Comparison of ENCODE assay signal across 16 mouse cellular contexts in the genomic region with DNA sequence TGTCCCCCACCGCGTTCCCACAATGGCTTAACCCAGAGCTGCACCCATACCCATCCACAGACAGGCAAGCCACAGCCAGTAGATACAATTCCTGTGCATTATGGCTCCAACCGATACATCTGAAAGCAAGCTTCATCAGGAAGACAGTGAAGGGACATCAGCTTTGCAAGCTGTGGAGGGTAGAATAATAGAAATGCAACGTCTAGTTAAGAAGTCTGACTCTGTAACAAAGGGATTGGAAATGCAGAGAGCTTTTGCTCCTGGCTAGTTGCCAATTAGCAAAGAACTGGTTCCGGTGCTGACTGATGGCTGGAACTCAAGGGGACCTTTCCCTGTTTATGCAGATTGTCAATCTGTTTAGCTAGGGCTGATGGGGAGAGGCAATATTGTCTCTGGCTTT. TPM values are rescaled to one million over a fixed set of nuclear protein-coding genes. Genes with fewer than 3 reads are reported as not detected.
DNase-seq lines count a peak whose midpoint lies in the region; ATAC-seq and TF ChIP-seq lines count a peak whose summit lies in the region.
"Had no signal": no experiment of that assay in that cellular context is flagged by ENCODE, and none has a peak within 500 bp of the region (broad histone marks: within the 10 kb centered on the region; RNA-seq: fewer than 3 reads in every experiment).

No protein-coding gene starts in this region.

- no peaks in the 10 kb centered on the region for H3K4me1 ChIP-seq in kidney, postnatal 0 days (replicated peaks; ENCODE audit: insufficient read depth, low read length)
- H3K4me1 ChIP-seq in E14TG2a.4 (replicated peaks; ENCODE audit: low read depth, low read length), result peaks cover 59% of the 10 kb centered on the region
- H3K4me1 ChIP-seq in forebrain, postnatal 0 days (ENCODE audit: insufficient read depth), result no peaks in the 10 kb centered on the region
- H3K4me1 ChIP-seq: neural tube, embryonic 12.5 days had no signal

- no peak for ATAC-seq in kidney, postnatal 0 days (replicated peaks; ENCODE audit: low FRiP score, low read depth)
- peak; percentile 45; the same call in 1 of the 2 replicates for ATAC-seq in forebrain, postnatal 0 days

- H3K4me2 ChIP-seq in kidney, postnatal 0 days (ENCODE audit: low read length), result no peak overlapping the region
- H3K4me2 ChIP-seq in forebrain, postnatal 0 days (ENCODE audit: low read depth), result no peak overlapping the region
- H3K4me2 ChIP-seq: embryonic facial prominence, embryonic 13.5 days; limb, embryonic 15.5 days; neural tube, embryonic 12.5 days had no signal

- no peak for TF ChIP-seq CTCF in kidney, postnatal 0 days (IDR thresholded peaks at IDR 0.05; ENCODE audit: low read depth)
- no peak for TF ChIP-seq CTCF in E14TG2a.4 (conservative IDR thresholded peaks at IDR 0.05; ENCODE audit: low read length)
- no peak for TF ChIP-seq CTCF in forebrain, postnatal 0 days (IDR thresholded peaks at IDR 0.05; ENCODE audit: low read depth)
- no peak for TF ChIP-seq CTCF in left cerebral cortex, adult 2 months (IDR thresholded peaks at IDR 0.05)

- H3K36me3 ChIP-seq in kidney, postnatal 0 days (ENCODE audit: insufficient read depth, low read length), result peaks cover 27% of the 10 kb centered on the region
- peaks cover 42% of the 10 kb centered on the region for H3K36me3 ChIP-seq in E14TG2a.4 (ENCODE audit: insufficient read depth, low read length)
- H3K36me3 ChIP-seq in forebrain, postnatal 0 days (ENCODE audit: insufficient read depth), result peaks cover 26% of the 10 kb centered on the region

- no peaks in the 10 kb centered on the region for H3K27me3 ChIP-seq in kidney, postnatal 0 days (ENCODE audit: insufficient read depth, low read length)
- H3K27me3 ChIP-seq in E14TG2a.4 (ENCODE audit: insufficient read depth, low read length), result no peaks in the 10 kb centered on the region
- no peaks in the 10 kb centered on the region for H3K27me3 ChIP-seq in forebrain, postnatal 0 days (ENCODE audit: insufficient read depth, low read length)
- H3K27me3 ChIP-seq: CH12.LX; embryonic facial prominence, embryonic 13.5 days; limb, embryonic 15.5 days; neural tube, embryonic 12.5 days had no signal

- no peaks in the 10 kb centered on the region for H3K9me3 ChIP-seq in kidney, postnatal 0 days (replicated peaks; ENCODE audit: low read length)
- peaks cover 8% of the 10 kb centered on the region for H3K9me3 ChIP-seq in E14TG2a.4 (ENCODE audit: low read length)
- no peaks in the 10 kb centered on the region for H3K9me3 ChIP-seq in forebrain, postnatal 0 days (ENCODE audit: low read length)
- H3K9me3 ChIP-seq: embryonic facial prominence, embryonic 13.5 days; limb, embryonic 15.5 days; neural tube, embryonic 12.5 days had no signal

- DNase-seq in kidney, postnatal 0 days (ENCODE audit: low spot score), result peak; percentile 37
- no peak for DNase-seq in kidney, postnatal 4 days
- peak; percentile 85 for DNase-seq in ES-CJ7 (ENCODE audit: low read depth, low spot score)
- peak; percentile 17 for DNase-seq in forebrain, postnatal 0 days
- DNase-seq in left cerebral cortex, adult 2 months (ENCODE audit: extremely low spot score in 1 of 2, low spot score in 2 of 2), result no peak
- no peak for DNase-seq in urinary bladder, adult 2 months (ENCODE audit: low spot score)
- DNase-seq: cerebellum, adult 9-11 months; kidney, postnatal 25 days had no signal

- H3K9ac ChIP-seq in kidney, postnatal 0 days (ENCODE audit: low read depth, low read length), result no peak overlapping the region
- H3K9ac ChIP-seq in forebrain, postnatal 0 days, result no peak overlapping the region
- H3K9ac ChIP-seq: limb, embryonic 15.5 days; neural tube, embryonic 12.5 days had no signal

- H3K4me3 ChIP-seq in kidney, postnatal 0 days (replicated peaks; ENCODE audit: low read depth, low read length), result no peak overlapping the region
- peak overlapping the region; percentile 35 for H3K4me3 ChIP-seq in E14TG2a.4 (replicated peaks; ENCODE audit: low read length)
- H3K4me3 ChIP-seq in forebrain, postnatal 0 days (ENCODE audit: low read depth, low read length), result no peak overlapping the region
- H3K4me3 ChIP-seq in left cerebral cortex, adult 2 months, result no peak overlapping the region
- H3K4me3 ChIP-seq: embryonic facial prominence, embryonic 13.5 days; limb, embryonic 15.5 days; neural tube, embryonic 12.5 days had no signal

- no peak overlapping the region for H3K27ac ChIP-seq in kidney, postnatal 0 days
- H3K27ac ChIP-seq in forebrain, postnatal 0 days (ENCODE audit: low read depth, low read length), result no peak overlapping the region; the same call in 1 of the 2 replicates
- H3K27ac ChIP-seq in left cerebral cortex, adult 2 months, result no peak overlapping the region
- H3K27ac ChIP-seq: limb, embryonic 15.5 days; neural tube, embryonic 12.5 days had no signal

- WGBS in kidney, postnatal 0 days, result 40% methylated on average over 5 of the region's 5 CpGs
- 31% methylated on average over 5 of the region's 5 CpGs for WGBS in forebrain, postnatal 0 days

- intact Hi-C loops in left cerebral cortex, adult 2 months (cut with DNase I), result no loop called here

RNA-seq across cellular contexts. Expression of gene Btf3, which starts 10.4 kb away (rescaled TPM):
- 766 and 788 TPM in 2 replicates for polyA plus RNA-seq in kidney, postnatal 0 days (2015; fragmentation: Nextera tagmentation; extraction: Ambion mirVana)
- total RNA-seq in forebrain, postnatal 0 days (2014; rRNA removed), result 435 and 523 TPM in 2 replicates
- 562 and 667 TPM in 2 replicates for polyA plus RNA-seq in forebrain, postnatal 0 days (2015; fragmentation: Nextera tagmentation; extraction: Ambion mirVana)
- 100 to 1,000 TPM; 160 to 170 TPM for total RNA-seq in left cerebral cortex, adult 2 months (2021)
- 665 and 770 TPM in 2 replicates for polyA plus RNA-seq in urinary bladder, adult 2 months (2012; rRNA removed)

RNA-seq across cellular contexts. Expression of gene Gm21976, which starts 26.7 kb away (rescaled TPM):
- polyA plus RNA-seq in kidney, postnatal 0 days (2015; fragmentation: Nextera tagmentation; extraction: Ambion mirVana), result not detected in 2 replicates
- 1.0 TPM in 1 of 2 replicates, not detected in the other for total RNA-seq in forebrain, postnatal 0 days (2014; rRNA removed)
- polyA plus RNA-seq in forebrain, postnatal 0 days (2015; fragmentation: Nextera tagmentation; extraction: Ambion mirVana), result not detected in 2 replicates
- not detected for total RNA-seq in left cerebral cortex, adult 2 months (2021)
- polyA plus RNA-seq in urinary bladder, adult 2 months (2012; rRNA removed), result not detected in 2 replicates
- total RNA-seq: CH12.LX; heart, adult 8-10 months; hematopoietic stem cell, adult 5-6 weeks; left cerebral cortex, adult 18-20 months had no signal
- polyA plus RNA-seq: embryonic facial prominence, embryonic 13.5 days; limb, embryonic 15.5 days; neural tube, embryonic 12.5 days had no signal

RNA-seq across cellular contexts. Expression of gene Ankra2, which starts 43.5 kb away (rescaled TPM):
- 22.6 and 23.6 TPM in 2 replicates for polyA plus RNA-seq in kidney, postnatal 0 days (2015; fragmentation: Nextera tagmentation; extraction: Ambion mirVana)
- 95.5 and 110 TPM in 2 replicates for total RNA-seq in forebrain, postnatal 0 days (2014; rRNA removed)
- 81.6 and 85.9 TPM in 2 replicates for polyA plus RNA-seq in forebrain, postnatal 0 days (2015; fragmentation: Nextera tagmentation; extraction: Ambion mirVana)
- 10 to 100 TPM; 47.1 TPM for total RNA-seq in left cerebral cortex, adult 2 months (2021)
- 37.4 and 47.6 TPM in 2 replicates for polyA plus RNA-seq in urinary bladder, adult 2 months (2012; rRNA removed)

RNA-seq across cellular contexts. Expression of gene Utp15, which starts 43.6 kb away (rescaled TPM):
- 19.9 and 21.5 TPM in 2 replicates for polyA plus RNA-seq in kidney, postnatal 0 days (2015; fragmentation: Nextera tagmentation; extraction: Ambion mirVana)
- 27.5 and 33.5 TPM in 2 replicates for total RNA-seq in forebrain, postnatal 0 days (2014; rRNA removed)
- 16.5 and 22.0 TPM in 2 replicates for polyA plus RNA-seq in forebrain, postnatal 0 days (2015; fragmentation: Nextera tagmentation; extraction: Ambion mirVana)
- 10 to 100 TPM; 22.2 to 23.0 TPM for total RNA-seq in left cerebral cortex, adult 2 months (2021)
- 13.3 and 13.4 TPM in 2 replicates for polyA plus RNA-seq in urinary bladder, adult 2 months (2012; rRNA removed)

RNA-seq across cellular contexts. Expression of gene Foxd1, which starts 47.6 kb away (rescaled TPM):
- polyA plus RNA-seq in kidney, postnatal 0 days (2015; fragmentation: Nextera tagmentation; extraction: Ambion mirVana), result 2.4 and 3.4 TPM in 2 replicates
- total RNA-seq in forebrain, postnatal 0 days (2014; rRNA removed), result 2.0 and 2.2 TPM in 2 replicates
- 0.62 and 0.86 TPM in 2 replicates for polyA plus RNA-seq in forebrain, postnatal 0 days (2015; fragmentation: Nextera tagmentation; extraction: Ambion mirVana)
- 1 to 10 TPM; 1.5 to 1.9 TPM for total RNA-seq in left cerebral cortex, adult 2 months (2021)
- 0.01 TPM in 1 of 2 replicates, not detected in the other for polyA plus RNA-seq in urinary bladder, adult 2 months (2012; rRNA removed)
- total RNA-seq: CH12.LX; hematopoietic stem cell, adult 5-6 weeks had no signal

Comparison
In these comparisons a context has a peak if more than half of its experiments do, and no peak if none do; other contexts are left out.
1. DNase-seq: peak in kidney, postnatal 0 days (single experiment), ES-CJ7 (single experiment) and forebrain, postnatal 0 days (single experiment); none in kidney, postnatal 4 days (0 of 2), left cerebral cortex, adult 2 months (0 of 2) and urinary bladder, adult 2 months (single experiment).